Mouse (Mus musculus) G1E (cell line): ENCODE measurements around the gene Gm30191.

ENCODE experiments used
- CTCF ChIP-seq: IDR thresholded peaks from 2 replicates; pipeline ENCODE4 v1.5.1; 2012; ENCODE audit warnings: low read depth, low read length, inconsistent platforms, mixed read lengths
- GATA1 ChIP-seq: IDR thresholded peaks from 2 replicates; pipeline ENCODE4 v1.6.1; 2012; ENCODE audit warnings: borderline replicate concordance, low read length, inconsistent platforms, mixed read lengths
- POLR2AphosphoS5 ChIP-seq: IDR thresholded peaks from 2 replicates; pipeline ENCODE4 v1.6.1; 2012; ENCODE audit warnings: low read depth, low read length, inconsistent platforms; ENCODE audit not compliant: insufficient replicate concordance
- TAL1 ChIP-seq: conservative IDR thresholded peaks from 2 replicates; pipeline ENCODE4 v1.6.1; 2012; ENCODE audit warnings: low read depth, low read length, inconsistent platforms, mixed read lengths

GRCm38 (mm10) chr4:134238686-134239085 lies 8.0 kb upstream of the Gm30191 start:
- TF ChIP-seq TAL1 = no peak
- TF ChIP-seq CTCF = no peak
- TF ChIP-seq GATA1 = no peak
- TF ChIP-seq POLR2AphosphoS5 = no peak
